Mouse (Mus musculus) stomach, embryonic 16.5 days (tissue): ENCODE results near the gene Tmem132b. TPM values are rescaled to one million over a fixed set of nuclear protein-coding genes. Genes with fewer than 3 reads are reported as not detected.

Source experiments
- ATAC-seq: fragments of 200-750 bp; cut with Nextera tagmentation; 2 replicates; pipeline ENCODE4 v1.8.0; 2017; ENCODE audit warnings: moderate number of reproducible peaks, moderate TSS enrichment; ENCODE audit not compliant: insufficient read depth, low FRiP score
- H3K27ac ChIP-seq: fragments of 300-500 bp; sonication (generic); 2 replicates; pipeline ENCODE4 v1.5.1; 2014; ENCODE audit warnings: low read length
- H3K27me3 ChIP-seq: fragments of 300-500 bp; sonication (generic); 2 replicates; pipeline ENCODE4 v1.6.1; 2014; ENCODE audit warnings: low read length, control low read depth, mixed read lengths; ENCODE audit not compliant: control insufficient read depth, insufficient read depth
- H3K36me3 ChIP-seq: fragments of 300-500 bp; sonication (generic); 2 replicates; pipeline ENCODE4 v1.6.1; 2014; ENCODE audit warnings: low read length; ENCODE audit not compliant: control insufficient read depth, insufficient read depth
- H3K4me1 ChIP-seq: fragments of 300-500 bp; sonication (generic); 2 replicates; pipeline ENCODE4 v1.6.1; 2014; ENCODE audit warnings: low read length, control low read depth, mixed read lengths; ENCODE audit not compliant: control insufficient read depth, insufficient read depth
- H3K4me2 ChIP-seq: fragments of 300-500 bp; sonication (generic); 2 replicates; pipeline ENCODE4 v1.6.1; 2014; ENCODE audit warnings: low read depth, low read length, mixed read lengths
- H3K4me3 ChIP-seq: fragments of 300-500 bp; sonication (generic); replicated peaks from 2 replicates; pipeline ENCODE4 v1.5.1; 2014; ENCODE audit warnings: mild to moderate bottlenecking, low read length
- H3K9ac ChIP-seq: fragments of 300-500 bp; sonication (generic); 2 replicates; pipeline ENCODE4 v1.6.1; 2014; ENCODE audit warnings: low read length
- H3K9me3 ChIP-seq: fragments of 300-500 bp; sonication (generic); replicated peaks from 2 replicates; pipeline ENCODE4 v1.6.1; 2016; ENCODE audit warnings: low read length, control low read depth; ENCODE audit not compliant: control insufficient read depth
- WGBS: fragments of 180-500 bp; shearing (Covaris S2); extraction: QIAGEN DNeasy Blood & Tissue Kit; methylation state at CpG from one replicate; pipeline ENCODE4 v1.1.7; 2014; 5-methylcytosine and 5-hydroxymethylcytosine counted together
- polyA plus RNA-seq: library from polyadenylated mRNA; unstranded; fragments of >200 nt; fragmentation: Nextera tagmentation; extraction: Ambion mirVana; gene quantifications from 2 replicates; pipeline ENCODE4 v1.2.1, GENCODE M21; 2015

Tmem132b gene
- polyA plus RNA-seq, 1 experiment from 2014 or later = 0.26 TPM

DNA sequence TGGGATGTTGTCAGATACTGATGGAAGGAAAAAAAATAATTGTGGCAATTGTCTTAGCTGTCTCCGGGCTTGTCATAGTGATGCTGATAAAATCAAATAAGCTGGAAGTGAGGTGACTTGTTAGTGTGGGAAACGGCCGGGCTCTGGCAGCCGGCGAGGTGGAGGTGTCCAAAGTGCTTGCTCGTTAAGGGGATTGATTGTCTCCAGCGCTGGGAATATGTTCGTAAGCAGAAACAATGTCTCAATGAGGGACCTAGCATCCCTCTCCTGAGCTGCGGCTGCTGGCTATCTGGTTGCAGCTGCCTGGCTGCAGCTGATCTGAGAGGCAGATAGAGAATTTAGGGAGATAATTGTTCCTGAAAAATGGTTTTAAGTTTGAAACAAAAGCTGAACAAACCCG is 161.0 kb downstream of the Tmem132b start:
- Histone ChIP-seq H3K4me1 (no peaks in the 10 kb centered on the region), H3K9me3 (no peaks in the 10 kb centered on the region), H3K4me2 (no peak overlapping the region), H3K27me3 (no peaks in the 10 kb centered on the region), H3K36me3 (no peaks in the 10 kb centered on the region), H3K4me3 (no peak overlapping the region), H3K27ac (no peak overlapping the region), H3K9ac (no peak overlapping the region)
- WGBS = 53% methylated on average over 10 of the region's 10 CpGs
- no peak for ATAC-seq

DNA sequence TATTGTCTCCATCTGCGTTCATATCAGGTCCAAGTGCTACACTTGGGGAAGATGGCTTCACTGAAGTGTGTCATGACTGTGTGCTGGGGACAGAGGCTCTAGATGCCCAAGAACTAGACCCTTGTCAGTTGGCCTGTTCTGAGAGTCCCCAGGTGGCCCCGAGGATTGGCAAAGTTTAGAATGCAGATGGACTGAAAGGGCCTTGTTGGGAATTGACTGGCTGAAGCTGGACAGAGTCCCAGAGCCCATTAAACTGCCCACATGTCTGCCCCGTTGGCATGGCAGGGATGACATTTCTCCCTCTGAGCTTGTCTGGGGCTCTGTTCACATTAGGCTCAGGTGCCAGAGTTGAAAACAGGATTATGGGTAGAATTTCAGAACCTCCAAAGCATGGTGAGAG is 167.8 kb downstream of the Tmem132b start:
- H3K9me3 ChIP-seq = no peaks in the 10 kb centered on the region
- H3K4me2 ChIP-seq = no peak overlapping the region
- H3K4me3 ChIP-seq = no peak overlapping the region
- ATAC-seq = no peak
- 80% methylated on average over 3 of the region's 3 CpGs for WGBS
- H3K36me3 ChIP-seq = no peaks in the 10 kb centered on the region
- H3K9ac ChIP-seq = no peak overlapping the region
- H3K27ac ChIP-seq = no peak overlapping the region
- no peaks in the 10 kb centered on the region for H3K4me1 ChIP-seq
- H3K27me3 ChIP-seq = no peaks in the 10 kb centered on the region

DNA sequence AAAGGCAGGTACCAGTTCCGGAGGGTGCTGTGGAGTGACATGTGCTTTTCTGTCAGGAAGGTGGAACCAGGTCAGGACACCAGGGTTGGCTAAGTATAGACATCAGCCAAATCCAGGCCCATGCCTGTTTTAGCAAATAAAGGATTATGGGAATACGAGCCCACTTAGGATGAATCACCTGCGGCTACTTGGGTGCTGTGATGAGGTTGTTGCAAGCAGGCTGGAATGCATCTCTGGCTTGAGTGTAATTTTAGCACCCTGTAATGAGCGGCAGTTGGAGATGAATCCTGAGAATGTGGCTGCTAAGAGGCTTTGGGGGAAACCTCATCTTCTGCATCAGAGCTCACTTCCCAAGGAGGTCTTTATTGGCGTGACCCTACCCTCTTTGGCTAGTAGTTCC is 168.7 kb downstream of the Tmem132b start:
- no peaks in the 10 kb centered on the region for H3K9me3 ChIP-seq
- no peak overlapping the region for H3K4me2 ChIP-seq
- H3K36me3 ChIP-seq = no peaks in the 10 kb centered on the region
- H3K27me3 ChIP-seq = no peaks in the 10 kb centered on the region
- no peak overlapping the region for H3K9ac ChIP-seq
- no peak overlapping the region for H3K27ac ChIP-seq
- WGBS = 87% methylated on average over 5 of the region's 5 CpGs
- no peaks in the 10 kb centered on the region for H3K4me1 ChIP-seq
- no peak overlapping the region for H3K4me3 ChIP-seq
- ATAC-seq = no peak

GRCm38 (mm10) chr5:125705379-125705778 is 173.8 kb downstream of the Tmem132b start:
- H3K4me3 ChIP-seq = no peak overlapping the region
- H3K27me3 ChIP-seq = no peaks in the 10 kb centered on the region
- no peaks in the 10 kb centered on the region for H3K4me1 ChIP-seq
- no peak overlapping the region for H3K4me2 ChIP-seq
- H3K27ac ChIP-seq = no peak overlapping the region
- ATAC-seq = no peak
- WGBS = 71% methylated on average over 8 of the region's 8 CpGs
- H3K36me3 ChIP-seq = no peaks in the 10 kb centered on the region
- H3K9me3 ChIP-seq = no peaks in the 10 kb centered on the region
- no peak overlapping the region for H3K9ac ChIP-seq

DNA sequence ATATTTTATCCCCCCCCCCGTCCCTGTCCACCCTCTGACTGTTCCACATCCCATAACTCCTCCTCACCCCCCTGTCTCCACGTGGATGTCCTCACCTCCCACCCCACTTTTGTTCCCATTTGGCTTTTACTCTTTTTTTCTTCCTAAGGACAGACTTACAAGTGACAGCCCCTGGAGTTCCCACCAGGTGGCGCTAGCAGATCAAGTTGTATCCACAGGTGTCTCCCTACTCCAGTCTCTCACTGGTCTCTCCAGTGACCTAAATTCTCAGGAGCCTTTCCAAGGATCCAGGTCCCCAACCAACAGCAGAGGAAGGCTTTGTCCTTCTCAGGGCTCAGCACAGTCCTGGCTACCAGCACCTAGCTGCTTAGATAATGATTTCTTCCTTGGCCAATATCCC is 177.6 kb downstream of the Tmem132b start:
- no peaks in the 10 kb centered on the region for H3K27me3 ChIP-seq
- ATAC-seq = no peak
- H3K27ac ChIP-seq = no peak overlapping the region
- no peak overlapping the region for H3K4me2 ChIP-seq
- no peaks in the 10 kb centered on the region for H3K9me3 ChIP-seq
- H3K4me1 ChIP-seq = no peaks in the 10 kb centered on the region
- no peak overlapping the region for H3K9ac ChIP-seq
- H3K36me3 ChIP-seq = no peaks in the 10 kb centered on the region
- H3K4me3 ChIP-seq = no peak overlapping the region
- WGBS = 1% methylated on average over 3 of the region's 3 CpGs

DNA sequence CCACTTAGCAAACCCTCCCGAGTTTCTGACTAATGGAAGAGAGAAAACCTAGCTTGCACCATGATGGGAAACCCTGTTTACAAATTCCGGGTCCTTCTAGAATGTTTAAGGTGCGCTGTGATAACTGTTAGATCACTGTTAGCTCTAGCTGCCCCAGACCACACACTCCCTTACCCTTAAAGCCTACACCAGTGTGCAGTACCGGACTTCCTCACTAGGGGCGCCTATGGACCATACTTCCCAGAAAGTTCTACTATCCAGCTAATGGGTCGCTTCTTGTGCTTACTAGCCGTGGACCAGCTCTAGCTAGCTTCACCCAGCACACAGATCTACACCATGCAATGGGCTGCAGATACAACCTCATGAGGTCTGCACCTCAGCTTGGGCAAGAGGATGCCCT is 195.2 kb downstream of the Tmem132b start:
- Histone ChIP-seq H3K27ac (no peak overlapping the region), H3K36me3 (no peaks in the 10 kb centered on the region), H3K27me3 (no peaks in the 10 kb centered on the region), H3K4me2 (no peak overlapping the region), H3K4me1 (no peaks in the 10 kb centered on the region), H3K9me3 (peaks cover 8% of the 10 kb centered on the region), H3K4me3 (no peak overlapping the region), H3K9ac (no peak overlapping the region)
- ATAC-seq = no peak
- 87% methylated on average over 7 of the region's 7 CpGs for WGBS

DNA sequence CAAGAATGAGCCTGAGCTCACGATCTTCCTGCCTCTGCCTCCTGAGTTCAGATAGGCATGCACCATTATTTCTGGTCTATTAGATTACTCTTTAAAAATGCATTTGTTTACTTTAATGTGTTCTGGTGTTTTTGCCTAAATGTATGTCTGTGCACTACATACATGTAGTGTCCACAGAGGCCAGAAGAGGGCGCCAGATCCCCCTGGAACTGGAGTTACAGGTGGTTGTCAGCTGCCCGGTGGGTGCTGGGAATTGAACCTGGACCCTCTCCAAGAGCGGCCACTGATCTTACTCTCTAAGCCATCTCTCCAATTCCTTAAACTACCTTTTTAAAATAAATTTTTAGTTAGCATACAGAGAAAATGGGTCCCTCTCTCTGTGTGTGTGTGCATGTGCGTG is 195.9 kb downstream of the Tmem132b start:
- Histone ChIP-seq H3K36me3 (no peaks in the 10 kb centered on the region), H3K9ac (no peak overlapping the region), H3K4me1 (no peaks in the 10 kb centered on the region), H3K4me3 (no peak overlapping the region), H3K27me3 (no peaks in the 10 kb centered on the region), H3K9me3 (peaks cover 8% of the 10 kb centered on the region), H3K27ac (no peak overlapping the region), H3K4me2 (no peak overlapping the region)
- 82% methylated on average over 5 of the region's 5 CpGs for WGBS
- no peak for ATAC-seq

GRCm38 (mm10) chr5:125727936-125728335 is 196.4 kb downstream of the Tmem132b start:
- Histone ChIP-seq H3K9ac (no peak overlapping the region), H3K27ac (no peak overlapping the region), H3K4me1 (no peaks in the 10 kb centered on the region), H3K36me3 (no peaks in the 10 kb centered on the region), H3K9me3 (peaks cover 12% of the 10 kb centered on the region), H3K4me2 (no peak overlapping the region), H3K27me3 (no peaks in the 10 kb centered on the region), H3K4me3 (no peak overlapping the region)
- 84% methylated on average over 9 of the region's 9 CpGs for WGBS
- no peak for ATAC-seq

DNA sequence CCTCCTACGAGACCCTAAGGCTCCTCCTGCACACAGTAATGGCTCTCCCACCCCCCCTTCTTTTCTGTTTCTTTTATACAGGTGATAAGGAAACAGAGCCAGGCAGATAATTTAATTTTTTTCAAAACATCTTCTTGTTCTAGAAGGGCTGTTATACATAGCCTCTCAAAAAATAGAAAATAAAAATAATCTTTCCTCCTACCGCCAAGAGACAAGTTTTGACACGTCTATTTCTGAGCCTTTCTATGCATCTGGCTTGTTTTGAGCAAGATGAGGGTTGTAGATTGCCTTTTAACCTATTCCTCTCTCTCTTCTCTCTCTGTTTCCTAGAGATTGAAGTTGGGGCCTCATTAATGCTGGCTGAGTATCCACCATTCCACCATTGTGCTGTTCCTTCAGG is 196.9 kb downstream of the Tmem132b start:
- Histone ChIP-seq H3K9me3 (peaks cover 12% of the 10 kb centered on the region), H3K36me3 (no peaks in the 10 kb centered on the region), H3K4me1 (no peaks in the 10 kb centered on the region), H3K27ac (no peak overlapping the region), H3K27me3 (no peaks in the 10 kb centered on the region), H3K9ac (no peak overlapping the region), H3K4me3 (no peak overlapping the region), H3K4me2 (no peak overlapping the region)
- WGBS = 79% methylated on average over 3 of the region's 3 CpGs
- no peak for ATAC-seq

GRCm38 (mm10) chr5:125733806-125734205 is 202.2 kb downstream of the Tmem132b start:
- Histone ChIP-seq H3K4me1 (no peaks in the 10 kb centered on the region), H3K4me2 (no peak overlapping the region), H3K4me3 (no peak overlapping the region), H3K27ac (no peak overlapping the region), H3K36me3 (no peaks in the 10 kb centered on the region), H3K9me3 (peaks cover 9% of the 10 kb centered on the region), H3K9ac (no peak overlapping the region), H3K27me3 (no peaks in the 10 kb centered on the region)
- WGBS = 76% methylated on average over 1 of the region's 1 CpGs
- ATAC-seq = no peak
